Mouse (Mus musculus) small intestine, adult 2 months (tissue): ENCODE measurements at regions not wholly inside any gene's neighbourhood (a gene's known extent, or its start where the extent isn't known, plus 50 kb on each side); places are given as distances from the start of the nearest gene placed in this dataset.
"Not testable (repeated sequence)": the region's sequence is repeated elsewhere in the genome, so short reads cannot be mapped to it uniquely, and the experiment has no call there.

Experiments used
- H3K27ac ChIP-seq: fragments of 200-500 bp; 2 replicates; pipeline ENCODE4 v1.5.1; 2012; ENCODE audit warnings: low read depth, low read length, control low read depth, inconsistent platforms; ENCODE audit not compliant: insufficient read depth
- H3K27me3 ChIP-seq: fragments of 200-500 bp; 2 replicates; pipeline ENCODE4 v1.6.1; 2012; ENCODE audit warnings: mild to moderate bottlenecking, moderate library complexity, low read length, inconsistent platforms; ENCODE audit not compliant: control insufficient read depth, insufficient read depth
- H3K36me3 ChIP-seq: fragments of 200-500 bp; 2 replicates; pipeline ENCODE4 v1.6.1; 2012; ENCODE audit warnings: mild to moderate bottlenecking, low read length, control low read depth, inconsistent platforms; ENCODE audit not compliant: control insufficient read depth, insufficient read depth
- H3K4me1 ChIP-seq: fragments of 200-500 bp; 2 replicates; pipeline ENCODE4 v1.6.1; 2012; ENCODE audit warnings: low read length, inconsistent platforms, mixed read lengths; ENCODE audit not compliant: control insufficient read depth, insufficient read depth, insufficient read length
- H3K4me3 ChIP-seq: fragments of 200-500 bp; 2 replicates; pipeline ENCODE4 v1.5.1; 2012; ENCODE audit warnings: low read depth, mild to moderate bottlenecking, control low read depth, inconsistent platforms, low read length, moderate library complexity
- CTCF ChIP-seq: fragments of 200-500 bp; IDR thresholded peaks from 2 replicates; pipeline ENCODE4 v1.5.1; 2012; ENCODE audit warnings: low read depth, mild to moderate bottlenecking, control low read depth, inconsistent platforms, low read length, moderate library complexity, mixed read lengths; ENCODE audit not compliant: insufficient replicate concordance, insufficient read length; ENCODE audit errors: extremely low read depth
- POLR2A ChIP-seq: fragments of 200-500 bp; IDR thresholded peaks from 2 replicates; pipeline ENCODE4 v1.6.1; 2012; ENCODE audit warnings: low read depth, mild to moderate bottlenecking, control low read depth, inconsistent platforms, low read length, moderate library complexity
- WGBS: fragments of 180-500 bp; shearing (Covaris S2); methylation state at CpG from one replicate; pipeline ENCODE4 v1.1.7; 2018; 5-methylcytosine and 5-hydroxymethylcytosine counted together

- 81% methylated on average over 7 of the region's 7 CpGs for WGBS
- H3K4me1 ChIP-seq = no peaks in the 10 kb centered on the region
- no peaks in the 10 kb centered on the region for H3K27me3 ChIP-seq
Observed at GRCm38 (mm10) chr14:45806726-45807280, 148.9 kb upstream of the Ddhd1 start.

GRCm38 (mm10) chr14:45807767-45808166 is 149.8 kb upstream of the Ddhd1 start:
- Histone ChIP-seq H3K4me3 (no peak overlapping the region), H3K27ac (no peak overlapping the region), H3K4me1 (no peaks in the 10 kb centered on the region), H3K36me3 (no peaks in the 10 kb centered on the region), H3K27me3 (no peaks in the 10 kb centered on the region)
- TF ChIP-seq CTCF (no peak), POLR2A (no peak)
- 90% methylated on average over 7 of the region's 7 CpGs for WGBS

More at GRCm38 (mm10) chr14:45806726-45807280, 148.9 kb upstream of the Ddhd1 start:
- H3K27ac ChIP-seq = no peak overlapping the region
- no peak for TF ChIP-seq CTCF
- H3K36me3 ChIP-seq = no peaks in the 10 kb centered on the region
- no peak overlapping the region for H3K4me3 ChIP-seq

GRCm38 (mm10) chr14:45809491-45809890 is 151.5 kb upstream of the Ddhd1 start:
- WGBS = 84% methylated on average over 7 of the region's 7 CpGs
- TF ChIP-seq POLR2A (no peak), CTCF (no peak)

GRCm38 (mm10) chr14:45810101-45810500 is 152.2 kb upstream of the Ddhd1 start:
- Histone ChIP-seq H3K27ac (no peak overlapping the region), H3K4me3 (no peak overlapping the region), H3K4me1 (no peaks in the 10 kb centered on the region), H3K36me3 (no peaks in the 10 kb centered on the region), H3K27me3 (no peaks in the 10 kb centered on the region)
- 42% methylated on average over 4 of the region's 4 CpGs for WGBS
- TF ChIP-seq CTCF (no peak), POLR2A (no peak)

More at GRCm38 (mm10) chr14:45809491-45809890, 151.5 kb upstream of the Ddhd1 start:
- no peaks in the 10 kb centered on the region for H3K36me3 ChIP-seq
- H3K27me3 ChIP-seq = no peaks in the 10 kb centered on the region
- H3K4me1 ChIP-seq = no peaks in the 10 kb centered on the region
- H3K27ac ChIP-seq = no peak overlapping the region
- no peak overlapping the region for H3K4me3 ChIP-seq

GRCm38 (mm10) chr14:45810630-45811029 is 152.7 kb upstream of the Ddhd1 start:
- H3K4me1 ChIP-seq = no peaks in the 10 kb centered on the region
- H3K4me3 ChIP-seq = no peak overlapping the region
- 62% methylated on average over 3 of the region's 3 CpGs for WGBS
- TF ChIP-seq POLR2A (no peak), CTCF (no peak)
- H3K27ac ChIP-seq = no peak overlapping the region
- no peaks in the 10 kb centered on the region for H3K27me3 ChIP-seq
- no peaks in the 10 kb centered on the region for H3K36me3 ChIP-seq

- no peaks in the 10 kb centered on the region for H3K36me3 ChIP-seq
- H3K4me1 ChIP-seq = no peaks in the 10 kb centered on the region
- WGBS = 79% methylated on average over 2 of the region's 2 CpGs
- no peaks in the 10 kb centered on the region for H3K27me3 ChIP-seq
- H3K4me3 ChIP-seq = no peak overlapping the region
- no peak overlapping the region for H3K27ac ChIP-seq
- TF ChIP-seq CTCF = no peak
- TF ChIP-seq POLR2A = no peak
Observed at GRCm38 (mm10) chr14:45815598-45815997, 157.7 kb upstream of the Ddhd1 start.

GRCm38 (mm10) chr14:45816611-45817010 is 158.7 kb upstream of the Ddhd1 start:
- WGBS = 91% methylated on average over 17 of the region's 17 CpGs
- not testable (repeated sequence) for H3K27me3 ChIP-seq, H3K4me3 ChIP-seq, H3K4me1 ChIP-seq, H3K36me3 ChIP-seq, H3K27ac ChIP-seq

GRCm38 (mm10) chr14:45817756-45818155 is 159.8 kb upstream of the Ddhd1 start:
- WGBS = 64% methylated on average over 3 of the region's 3 CpGs
- no peaks in the 10 kb centered on the region for H3K36me3 ChIP-seq
- no peak for TF ChIP-seq POLR2A
- no peak for TF ChIP-seq CTCF
- H3K4me3 ChIP-seq = no peak overlapping the region
- H3K4me1 ChIP-seq = no peaks in the 10 kb centered on the region
- H3K27ac ChIP-seq = no peak overlapping the region
- no peaks in the 10 kb centered on the region for H3K27me3 ChIP-seq
